Mouse (Mus musculus) gastrocnemius, adult 8-10 months (tissue): ENCODE results near the gene Nfasc. TPM values are rescaled to one million over a fixed set of nuclear protein-coding genes. Genes with fewer than 3 reads are reported as not detected.

ENCODE experiments used
- total RNA-seq, 4 experiments: library from RNA; stranded (reverse); gene quantifications; 2 replicates each; pipeline ENCODE4 v1.2.4; 2022

The Nfasc gene
- total RNA-seq, 4 experiments from 2014 or later: 0.10 to 0.72 (median 0.22) TPM

Other genes starting within 250 kb of the Nfasc start
- gene Tmem81, start 235.6 kb downstream of the Nfasc start, total RNA-seq: 1 to 10 TPM; 1.2 to 1.9 (median 1.3) TPM
- gene Cntn2, start 198.5 kb downstream of the Nfasc start, total RNA-seq: not detected
- gene Lrrn2, start 138.5 kb upstream of the Nfasc start, total RNA-seq: under 1 TPM; 0.19 to 0.46 (median 0.37) TPM